Mouse (Mus musculus): ENCODE data around the gene Kbtbd6. TPM values are rescaled to one million over a fixed set of nuclear protein-coding genes. Genes with fewer than 3 reads are reported as not detected.

Kbtbd6 gene
- polyA plus RNA-seq, 1 experiment from 2014 or later: 0.98 TPM

DNA sequence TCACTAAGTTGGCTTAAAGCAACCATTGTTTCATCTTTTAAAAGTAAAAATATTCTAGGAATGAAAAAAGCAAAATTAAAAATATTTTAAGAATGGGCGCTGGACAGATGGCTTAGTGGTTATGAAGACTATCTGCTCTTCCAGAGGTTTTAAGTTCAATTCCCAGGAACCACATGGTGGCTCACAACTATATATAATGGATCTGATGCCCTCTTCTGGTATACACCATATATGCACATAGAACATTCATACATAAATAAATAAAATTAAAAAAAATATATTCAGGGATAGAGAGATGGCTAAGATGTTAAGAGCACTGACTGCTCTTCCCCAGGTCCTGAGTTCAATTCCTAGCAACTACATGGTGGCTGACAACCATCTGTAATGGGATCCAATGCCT lies 14.0 kb downstream of the Kbtbd6 start:
- no peak overlapping the region for H3K4me3 ChIP-seq (ENCODE audit: low read depth, low read length)
- no peak for DNase-seq (ENCODE audit: low spot score)
- TF ChIP-seq EP300 (optimal IDR thresholded peaks at IDR 0.05): no peak
- TF ChIP-seq CTCF (IDR thresholded peaks at IDR 0.05; ENCODE audit: low read depth): peak; percentile 49; the same call in 1 of the 2 replicates
- no peaks in the 10 kb centered on the region for H3K27me3 ChIP-seq (ENCODE audit: control insufficient read depth, insufficient read depth, low read length)
- H3K9me3 ChIP-seq (ENCODE audit: control insufficient read depth, low read length): no peaks in the 10 kb centered on the region
- no peak overlapping the region for H3K9ac ChIP-seq (ENCODE audit: low read length)
- ATAC-seq (ENCODE audit: low FRiP score, low TSS enrichment): no peak
- H3K36me3 ChIP-seq (ENCODE audit: control insufficient read depth, insufficient read depth, low read length): peaks cover 36% of the 10 kb centered on the region
- no peak overlapping the region for H3K27ac ChIP-seq (replicated peaks)
- whole genome bisulfite sequencing: 98% methylated on average over 1 of the region's 1 CpGs
- H3K4me2 ChIP-seq (replicated peaks; ENCODE audit: low read depth): no peak overlapping the region
- H3K4me1 ChIP-seq (replicated peaks; ENCODE audit: control insufficient read depth, insufficient read depth): no peaks in the 10 kb centered on the region

DNA sequence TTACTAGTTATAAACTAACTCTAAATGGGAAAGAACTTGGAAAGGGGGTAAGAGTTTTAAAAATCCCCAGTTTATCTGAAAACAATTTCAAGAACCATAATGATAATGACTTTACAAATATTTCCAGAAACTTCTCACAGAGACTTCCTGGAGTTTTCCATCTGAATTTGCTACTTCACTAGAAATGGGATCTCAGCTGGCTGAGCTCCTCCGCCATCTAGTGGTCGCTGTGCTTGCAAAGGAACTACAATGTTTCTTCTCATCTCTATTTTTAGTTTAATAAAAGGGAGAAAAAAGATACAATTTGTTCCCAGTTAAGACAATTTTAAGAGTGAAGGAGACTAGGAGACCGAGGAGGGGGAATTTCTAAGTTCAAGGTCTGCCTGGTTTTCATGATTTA lies 16.0 kb downstream of the Kbtbd6 start:
- no peaks in the 10 kb centered on the region for H3K4me1 ChIP-seq (replicated peaks; ENCODE audit: control insufficient read depth, insufficient read depth)
- H3K9me3 ChIP-seq (ENCODE audit: control insufficient read depth, low read length): no peaks in the 10 kb centered on the region
- no peak overlapping the region for H3K4me3 ChIP-seq (ENCODE audit: low read depth, low read length)
- no peak overlapping the region for H3K4me2 ChIP-seq (replicated peaks; ENCODE audit: low read depth)
- no peaks in the 10 kb centered on the region for H3K27me3 ChIP-seq (ENCODE audit: control insufficient read depth, insufficient read depth, low read length)
- peak; percentile 87 for TF ChIP-seq CTCF (IDR thresholded peaks at IDR 0.05; ENCODE audit: low read depth)
- TF ChIP-seq EP300 (optimal IDR thresholded peaks at IDR 0.05): no peak
- DNase-seq (ENCODE audit: low spot score): peak; percentile 72
- H3K36me3 ChIP-seq (ENCODE audit: control insufficient read depth, insufficient read depth, low read length): peaks cover 32% of the 10 kb centered on the region
- ATAC-seq (ENCODE audit: low FRiP score, low TSS enrichment): no peak
- WGBS: 18% methylated on average over 3 of the region's 3 CpGs
- no peak overlapping the region for H3K27ac ChIP-seq (replicated peaks)
- H3K9ac ChIP-seq (ENCODE audit: low read length): no peak overlapping the region

- H3K27ac ChIP-seq (replicated peaks): no peak overlapping the region
- H3K9me3 ChIP-seq (ENCODE audit: control insufficient read depth, low read length): no peaks in the 10 kb centered on the region
- H3K9ac ChIP-seq (ENCODE audit: low read length): no peak overlapping the region
- TF ChIP-seq CTCF (IDR thresholded peaks at IDR 0.05; ENCODE audit: low read depth) (no peak), EP300 (optimal IDR thresholded peaks at IDR 0.05) (no peak)
- H3K36me3 ChIP-seq (ENCODE audit: control insufficient read depth, insufficient read depth, low read length): peaks cover 31% of the 10 kb centered on the region
- ATAC-seq (ENCODE audit: low FRiP score, low TSS enrichment) (no peak), DNase-seq (ENCODE audit: low spot score) (no peak)
- H3K27me3 ChIP-seq (ENCODE audit: control insufficient read depth, insufficient read depth, low read length): no peaks in the 10 kb centered on the region
- H3K4me2 ChIP-seq (replicated peaks; ENCODE audit: low read depth): no peak overlapping the region
- 93% methylated on average over 2 of the region's 2 CpGs for WGBS
- no peak overlapping the region for H3K4me3 ChIP-seq (ENCODE audit: low read depth, low read length)
- no peaks in the 10 kb centered on the region for H3K4me1 ChIP-seq (replicated peaks; ENCODE audit: control insufficient read depth, insufficient read depth)
These were observed 21.7 kb downstream of the Kbtbd6 start for GRCm38 (mm10) chr14:79473384-79473783.

- peak; percentile 93 for DNase-seq (ENCODE audit: low spot score)
- H3K4me2 ChIP-seq (replicated peaks; ENCODE audit: low read depth): peak within 1 kb of the TSS; percentile 78
- peak within 1 kb of the TSS; percentile 99 for H3K9ac ChIP-seq (ENCODE audit: low read length)
- WGBS: under 1% methylated on average over 89 of the region's 96 CpGs
- H3K4me1 ChIP-seq (replicated peaks; ENCODE audit: control insufficient read depth, insufficient read depth): peaks cover 8% of the 10 kb centered on the region; the same call in 1 of the 2 replicates
- peaks cover 5% of the 10 kb centered on the region; the same call in 1 of the 2 replicates for H3K36me3 ChIP-seq (ENCODE audit: control insufficient read depth, insufficient read depth, low read length)
- H3K27me3 ChIP-seq (ENCODE audit: control insufficient read depth, insufficient read depth, low read length): no peaks in the 10 kb centered on the region
- TF ChIP-seq CTCF (IDR thresholded peaks at IDR 0.05; ENCODE audit: low read depth) (no peak), EP300 (optimal IDR thresholded peaks at IDR 0.05) (no peak)
- H3K9me3 ChIP-seq (ENCODE audit: control insufficient read depth, low read length): no peaks in the 10 kb centered on the region
- peak within 1 kb of the TSS; percentile 100 for H3K27ac ChIP-seq (replicated peaks)
- H3K4me3 ChIP-seq (ENCODE audit: low read depth, low read length): peak within 1 kb of the TSS; percentile 100
- peak; percentile 87 for ATAC-seq (ENCODE audit: low FRiP score, low TSS enrichment)
These were observed 29.1 kb downstream of the Kbtbd6 start, which contains the start of gene Elf1 for GRCm38 (mm10) chr14:79480624-79481338. Gene Elf1 (plus strand): TSS chr14:79481194.

- no peaks in the 10 kb centered on the region for H3K27me3 ChIP-seq (ENCODE audit: control insufficient read depth, insufficient read depth, low read length)
- H3K9ac ChIP-seq (ENCODE audit: low read length): peak within 1 kb of the TSS; percentile 99
- 1% methylated on average over 73 of the region's 86 CpGs for WGBS
- peaks cover 3% of the 10 kb centered on the region; the same call in 1 of the 2 replicates for H3K36me3 ChIP-seq (ENCODE audit: control insufficient read depth, insufficient read depth, low read length)
- ATAC-seq (ENCODE audit: low FRiP score, low TSS enrichment) (peak; percentile 88), DNase-seq (ENCODE audit: low spot score) (peak; percentile 93)
- TF ChIP-seq CTCF (IDR thresholded peaks at IDR 0.05; ENCODE audit: low read depth): no peak
- TF ChIP-seq EP300 (optimal IDR thresholded peaks at IDR 0.05): no peak
- H3K4me3 ChIP-seq (ENCODE audit: low read depth, low read length): peak within 1 kb of the TSS; percentile 100
- H3K4me2 ChIP-seq (replicated peaks; ENCODE audit: low read depth): peak within 1 kb of the TSS; percentile 78
- H3K27ac ChIP-seq (replicated peaks): peak within 1 kb of the TSS; percentile 100
- no peaks in the 10 kb centered on the region for H3K9me3 ChIP-seq (ENCODE audit: control insufficient read depth, low read length)
- H3K4me1 ChIP-seq (replicated peaks; ENCODE audit: control insufficient read depth, insufficient read depth): peaks cover 8% of the 10 kb centered on the region; the same call in 1 of the 2 replicates
These were observed 29.9 kb downstream of the Kbtbd6 start, which contains the start of gene Wbp4 for GRCm38 (mm10) chr14:79481339-79482151. Gene Wbp4 (minus strand): TSS chr14:79481520.
